Mouse (Mus musculus) gastrocnemius, postnatal 25 days (tissue): ENCODE data around the gene Phf10. TPM values are rescaled to one million over a fixed set of nuclear protein-coding genes. Genes with fewer than 3 reads are reported as not detected.

Experiments
- total RNA-seq, 2 experiments: library from RNA; stranded (reverse); gene quantifications; 1 replicate in 1 of 2; 2 replicates in 1 of 2; pipeline ENCODE4 v1.2.3; 2021

The Phf10 gene
- total RNA-seq, 2 experiments from 2014 or later: 44.2 to 46.5 TPM

Other genes starting within 250 kb of the Phf10 start
- 1 to 10 TPM in 1 of 2 experiments, under 1 TPM in 1; 0.83 to 2.1 TPM for gene Wdr27, start 18.1 kb downstream of the Phf10 start, total RNA-seq
- gene 1600012H06Rik, start 18.1 kb downstream of the Phf10 start, total RNA-seq: 1 to 10 TPM; 7.0 to 9.0 TPM
- 1 to 10 TPM; 1.5 to 3.6 TPM for gene 9030025P20Rik, start 17.2 kb upstream of the Phf10 start, total RNA-seq
- gene Gm3417, start 17.5 kb upstream of the Phf10 start, total RNA-seq: not detected
- gene Gm3435, start 48.9 kb upstream of the Phf10 start, total RNA-seq: 1 to 10 TPM; 1.9 to 2.3 TPM
- gene Ermard, start 79.9 kb upstream of the Phf10 start, total RNA-seq: 10 to 100 TPM; 19.2 to 19.8 TPM
- gene Tcte3, start 80.2 kb upstream of the Phf10 start, total RNA-seq: not detected
- gene Gm3448, start 80.3 kb upstream of the Phf10 start, total RNA-seq: under 1 TPM; 0.69 to 0.72 TPM